Mouse (Mus musculus): ENCODE measurements at regions not wholly inside any gene's neighbourhood (a gene's known extent, or its start where the extent isn't known, plus 50 kb on each side); places are given as distances from the start of the nearest gene placed in this dataset.
A peak's percentile ranks its signal among the peaks of the same experiment; 100 is the strongest.

DNA sequence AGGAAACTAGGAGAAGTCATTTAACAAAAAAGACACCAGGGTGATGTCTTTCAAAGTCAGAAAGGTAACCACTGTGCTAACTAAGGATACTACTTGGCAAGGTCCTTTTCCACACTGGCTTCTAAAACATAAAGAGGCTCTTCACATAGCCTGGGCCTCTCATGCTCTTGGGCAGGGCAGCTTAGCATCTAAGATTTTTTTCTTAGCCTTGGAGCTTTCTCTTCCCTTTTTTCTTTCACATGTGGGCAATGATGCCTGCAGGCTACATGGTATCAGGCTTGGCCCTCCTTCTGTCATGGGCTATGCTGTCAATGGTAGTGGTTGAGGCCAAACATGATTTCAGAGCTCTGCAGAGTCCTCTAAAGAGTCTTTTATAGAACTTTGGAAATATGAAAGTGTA lies 60.6 kb downstream of the Serpinb6d start:
- H3K9ac ChIP-seq (replicated peaks; ENCODE audit: low read length): no peak overlapping the region
- ATAC-seq (ENCODE audit: low FRiP score, low TSS enrichment) (no peak), DNase-seq (no peak)
- H3K9me3 ChIP-seq (ENCODE audit: control insufficient read depth, low read length): no peaks in the 10 kb centered on the region; the same call in 1 of the 2 replicates
- H3K27me3 ChIP-seq (ENCODE audit: control insufficient read depth, insufficient read depth, low read length): no peaks in the 10 kb centered on the region
- no peaks in the 10 kb centered on the region for H3K36me3 ChIP-seq (ENCODE audit: control insufficient read depth, insufficient read depth, low read length)
- H3K4me2 ChIP-seq (ENCODE audit: low read length): no peak overlapping the region
- no peak overlapping the region for H3K4me3 ChIP-seq (replicated peaks; ENCODE audit: low read depth, low read length)
- no peak overlapping the region for H3K27ac ChIP-seq (replicated peaks; ENCODE audit: low read depth, low read length)
- no peaks in the 10 kb centered on the region for H3K4me1 ChIP-seq (ENCODE audit: control insufficient read depth, insufficient read depth, low read length)

DNA sequence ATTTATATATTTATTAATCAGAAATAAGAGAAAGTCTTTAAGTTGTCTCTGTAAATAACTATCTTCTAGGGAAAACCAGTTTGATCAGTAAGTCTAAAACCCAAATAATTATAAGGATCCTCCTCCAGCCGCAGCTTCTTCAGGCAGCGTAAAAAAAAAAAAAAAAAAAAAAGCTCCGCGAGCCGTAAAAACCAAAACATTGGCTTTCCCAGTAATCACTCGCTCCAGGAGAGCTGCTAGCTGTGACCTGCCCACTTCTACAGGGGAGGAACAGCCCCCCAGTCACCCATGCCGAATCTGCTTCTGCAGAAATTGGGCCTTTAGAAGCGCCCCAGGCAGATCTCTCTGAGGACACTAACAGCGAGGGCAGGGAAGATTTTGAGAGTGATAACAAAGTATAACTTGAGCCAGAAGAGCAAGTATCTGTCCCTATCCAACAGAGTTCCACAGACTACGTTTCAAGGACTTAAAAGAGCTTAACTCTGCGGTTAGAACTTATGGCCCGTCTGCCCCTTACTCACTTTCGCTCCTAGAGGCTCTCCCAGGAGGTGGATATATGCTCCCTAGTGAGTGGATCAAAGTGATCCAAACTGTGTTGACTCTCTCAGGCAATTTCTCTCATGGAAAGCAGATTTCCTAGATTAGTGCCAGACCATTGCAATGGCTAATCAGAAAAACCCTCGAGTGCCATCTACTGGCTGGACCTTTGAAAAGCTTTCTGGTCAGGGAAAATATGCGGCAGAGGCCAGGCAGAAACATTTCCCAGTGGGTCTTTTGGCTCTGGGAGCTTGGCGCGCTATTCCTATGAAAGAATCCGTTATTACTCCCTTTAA lies 80.7 kb downstream of the Serpinb6e start:
- no peak for ATAC-seq (ENCODE audit: low FRiP score, low TSS enrichment)
- H3K9me3 ChIP-seq (ENCODE audit: control insufficient read depth, low read length): peaks cover 7% of the 10 kb centered on the region; the same call in 1 of the 2 replicates
- H3K27me3 ChIP-seq (ENCODE audit: control insufficient read depth, insufficient read depth, low read length): no peaks in the 10 kb centered on the region
- no peaks in the 10 kb centered on the region for H3K4me1 ChIP-seq (ENCODE audit: control insufficient read depth, insufficient read depth, low read length)
- peak; percentile 68 for DNase-seq
- no peak overlapping the region for H3K4me2 ChIP-seq (ENCODE audit: low read length)
- no peak overlapping the region for H3K4me3 ChIP-seq (replicated peaks; ENCODE audit: low read depth, low read length)
- H3K27ac ChIP-seq (replicated peaks; ENCODE audit: low read depth, low read length): no peak overlapping the region
- no peaks in the 10 kb centered on the region for H3K36me3 ChIP-seq (ENCODE audit: control insufficient read depth, insufficient read depth, low read length)
- WGBS: 58% methylated on average over 18 of the region's 18 CpGs
- no peak overlapping the region for H3K9ac ChIP-seq (replicated peaks; ENCODE audit: low read length)

DNA sequence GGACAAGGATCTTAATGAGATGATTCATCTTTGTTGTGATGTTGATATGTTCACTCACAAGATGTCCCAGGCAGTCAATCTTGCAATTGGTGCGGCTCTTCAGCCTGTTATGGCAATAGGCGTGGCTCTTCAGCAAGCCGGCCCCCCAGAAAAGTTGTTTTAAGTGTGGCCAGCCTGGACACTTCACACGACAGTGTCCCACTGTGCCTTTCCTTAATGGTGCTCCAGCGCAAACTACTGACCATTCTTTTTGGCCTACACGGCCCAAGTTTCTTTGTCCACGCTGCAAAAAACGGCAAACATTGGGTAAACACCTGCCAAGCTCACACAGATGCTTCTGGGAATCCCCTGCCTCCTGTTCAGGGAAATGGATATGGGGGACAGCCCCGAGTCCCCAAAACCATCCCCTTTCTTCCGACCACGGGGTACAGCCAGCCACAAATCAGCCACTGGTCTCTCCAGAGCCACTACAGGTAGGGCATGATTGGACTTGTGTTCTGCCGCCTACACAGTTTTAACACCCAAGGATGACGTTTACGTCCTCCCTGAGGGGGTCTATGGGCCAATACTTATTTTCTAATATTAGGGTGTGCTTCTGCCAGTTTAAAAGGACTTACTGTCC lies 79.8 kb downstream of the Serpinb6e start:
- peaks cover 7% of the 10 kb centered on the region; the same call in 1 of the 2 replicates for H3K9me3 ChIP-seq (ENCODE audit: control insufficient read depth, low read length)
- no peaks in the 10 kb centered on the region for H3K36me3 ChIP-seq (ENCODE audit: control insufficient read depth, insufficient read depth, low read length)
- no peak overlapping the region for H3K9ac ChIP-seq (replicated peaks; ENCODE audit: low read length)
- no peak overlapping the region for H3K27ac ChIP-seq (replicated peaks; ENCODE audit: low read depth, low read length)
- WGBS: 89% methylated on average over 14 of the region's 14 CpGs
- no peak overlapping the region for H3K4me2 ChIP-seq (ENCODE audit: low read length)
- no peak overlapping the region for H3K4me3 ChIP-seq (replicated peaks; ENCODE audit: low read depth, low read length)
- no peaks in the 10 kb centered on the region for H3K4me1 ChIP-seq (ENCODE audit: control insufficient read depth, insufficient read depth, low read length)
- DNase-seq (no peak), ATAC-seq (ENCODE audit: low FRiP score, low TSS enrichment) (no peak)
- no peaks in the 10 kb centered on the region for H3K27me3 ChIP-seq (ENCODE audit: control insufficient read depth, insufficient read depth, low read length)

Measured in midbrain, embryonic 14.5 days (tissue).